In the genomic region with DNA sequence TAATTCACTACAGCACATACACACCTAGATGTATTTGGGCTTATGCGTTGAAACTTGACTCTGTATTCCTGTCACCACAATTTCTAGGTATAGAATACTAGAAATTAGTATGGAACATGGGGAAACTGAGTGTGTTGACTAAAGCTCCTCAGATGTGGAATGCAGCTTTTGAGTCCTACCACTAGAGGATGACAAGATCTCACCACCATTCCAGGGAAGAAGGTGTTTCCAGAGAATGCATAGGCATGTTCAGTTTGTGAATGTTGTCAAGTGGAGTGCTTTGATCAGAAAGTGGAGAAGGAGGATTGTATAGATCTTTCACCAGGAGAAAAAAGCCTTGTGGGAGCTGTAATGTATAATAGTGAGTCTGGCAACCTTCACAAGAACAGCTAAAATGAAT, we compare ENCODE assay signal across 17 mouse cellular contexts. TPM values are rescaled to one million over a fixed set of nuclear protein-coding genes. Genes with fewer than 3 reads are reported as not detected.
DNase-seq lines count a peak whose midpoint lies in the region; ATAC-seq and TF ChIP-seq lines count a peak whose summit lies in the region.
"Had no signal": no experiment of that assay in that cellular context is flagged by ENCODE, and none has a peak within 500 bp of the region (broad histone marks: within the 10 kb centered on the region; RNA-seq: fewer than 3 reads in every experiment).

No protein-coding gene starts in this region.

- no peak overlapping the region for H3K27ac ChIP-seq in heart, postnatal 0 days (ENCODE audit: low read depth)
- H3K27ac ChIP-seq in heart, embryonic 10.5 days: no peak overlapping the region
- no peak overlapping the region for H3K27ac ChIP-seq in liver, embryonic 14.5 days
- H3K27ac ChIP-seq: embryonic facial prominence, embryonic 13.5 days; hindbrain, embryonic 15.5 days; liver, embryonic 13.5 days had no signal

- no peak for TF ChIP-seq EP300 in heart, postnatal 0 days (IDR thresholded peaks at IDR 0.05; ENCODE audit: low read depth)
- TF ChIP-seq EP300 in liver, embryonic 14.5 days (IDR thresholded peaks at IDR 0.05; ENCODE audit: low read depth): no peak

- no peaks in the 10 kb centered on the region for H3K36me3 ChIP-seq in heart, postnatal 0 days (replicated peaks; ENCODE audit: control insufficient read depth, insufficient read depth, low read length)
- H3K36me3 ChIP-seq in heart, embryonic 10.5 days: no peaks in the 10 kb centered on the region
- no peaks in the 10 kb centered on the region for H3K36me3 ChIP-seq in liver, embryonic 14.5 days (replicated peaks; ENCODE audit: control insufficient read depth, insufficient read depth, low read depth)
- H3K36me3 ChIP-seq: embryonic facial prominence, embryonic 13.5 days; G1E; hindbrain, embryonic 15.5 days; liver, embryonic 13.5 days had no signal

- peak; percentile 50 for TF ChIP-seq CTCF in heart, postnatal 0 days (IDR thresholded peaks at IDR 0.05; ENCODE audit: low read depth)
- 0 out of 2 replicates have a peak, but pooled peaks have one; percentile 21 for TF ChIP-seq CTCF in liver, embryonic 14.5 days (IDR thresholded peaks at IDR 0.05; ENCODE audit: low read depth)

- H3K9me3 ChIP-seq in heart, postnatal 0 days (replicated peaks; ENCODE audit: control insufficient read depth, low read length): no peaks in the 10 kb centered on the region
- no peaks in the 10 kb centered on the region for H3K9me3 ChIP-seq in heart, embryonic 10.5 days
- H3K9me3 ChIP-seq in liver, embryonic 14.5 days (ENCODE audit: control insufficient read depth, low read length): no peaks in the 10 kb centered on the region
- H3K9me3 ChIP-seq: embryonic facial prominence, embryonic 13.5 days; G1E; hindbrain, embryonic 15.5 days; liver, embryonic 13.5 days had no signal

- no peak overlapping the region for H3K9ac ChIP-seq in heart, postnatal 0 days (replicated peaks; ENCODE audit: low read depth, low read length)
- H3K9ac ChIP-seq in liver, embryonic 14.5 days (replicated peaks): no peak overlapping the region
- H3K9ac ChIP-seq: embryonic facial prominence, embryonic 13.5 days; hindbrain, embryonic 15.5 days; liver, embryonic 13.5 days had no signal

- DNase-seq in heart, postnatal 0 days (ENCODE audit: low spot score): no peak
- no peak for DNase-seq in heart, embryonic 10.5 days (ENCODE audit: low spot score)
- no peak for DNase-seq in liver, embryonic 14.5 days (ENCODE audit: low read depth in 3 of 3, low spot score in 3 of 3)
- DNase-seq in liver: no peak
- DNase-seq in ES-CJ7 (ENCODE audit: low read depth, low spot score): peak; percentile 26
- peak; percentile 26 for DNase-seq in brain, adult 2 months (ENCODE audit: low read depth, low spot score)
- DNase-seq in adrenal gland, adult (ENCODE audit: inconsistent age in 2 of 2, low spot score in 1 of 2): no peak
- DNase-seq: adrenal gland, postnatal 10 days; cerebellum, adult 11-12 months; cerebellum, postnatal 36 days; gastrocnemius, postnatal 14 days; kidney, adult 18-20 months; kidney, postnatal 36 days; liver, embryonic 13.5 days had no signal

- 80% methylated on average over 1 of the region's 1 CpGs for WGBS in heart, postnatal 0 days
- WGBS in heart, embryonic 10.5 days: 84% methylated on average over 1 of the region's 1 CpGs
- WGBS in liver, embryonic 14.5 days (ENCODE audit: insufficient replicate concordance): 59% methylated on average over 1 of the region's 1 CpGs

- ATAC-seq in heart, postnatal 0 days (ENCODE audit: insufficient read depth, low read depth): no peak
- no peak for ATAC-seq in liver, embryonic 14.5 days (ENCODE audit: insufficient read depth)

- H3K4me1 ChIP-seq in heart, postnatal 0 days (ENCODE audit: control insufficient read depth, insufficient read depth): no peaks in the 10 kb centered on the region
- H3K4me1 ChIP-seq in heart, embryonic 10.5 days: no peaks in the 10 kb centered on the region
- no peaks in the 10 kb centered on the region for H3K4me1 ChIP-seq in liver, embryonic 14.5 days (replicated peaks; ENCODE audit: control insufficient read depth in 2 of 2, insufficient read depth in 2 of 2, low read length in 1 of 2)
- H3K4me1 ChIP-seq: hindbrain, embryonic 15.5 days; liver, embryonic 13.5 days had no signal

- no peak overlapping the region for H3K4me2 ChIP-seq in heart, postnatal 0 days (ENCODE audit: low read depth, low read length)
- H3K4me2 ChIP-seq in liver, embryonic 14.5 days (ENCODE audit: low read depth): no peak overlapping the region
- H3K4me2 ChIP-seq: embryonic facial prominence, embryonic 13.5 days; hindbrain, embryonic 15.5 days; liver, embryonic 13.5 days had no signal

- no peak overlapping the region for H3K4me3 ChIP-seq in heart, postnatal 0 days (ENCODE audit: low read depth, low read length)
- no peak overlapping the region for H3K4me3 ChIP-seq in heart, embryonic 10.5 days
- no peak overlapping the region for H3K4me3 ChIP-seq in liver, embryonic 14.5 days (ENCODE audit: insufficient read depth in 1 of 2, low read depth in 2 of 2, low read length in 2 of 2)
- H3K4me3 ChIP-seq: embryonic facial prominence, embryonic 13.5 days; hindbrain, embryonic 15.5 days; liver, embryonic 13.5 days had no signal

- no peaks in the 10 kb centered on the region for H3K27me3 ChIP-seq in heart, postnatal 0 days (ENCODE audit: control insufficient read depth, insufficient read depth, low read length)
- H3K27me3 ChIP-seq in heart, embryonic 10.5 days (ENCODE audit: insufficient read depth, poor library complexity, severe bottlenecking): no peaks in the 10 kb centered on the region
- H3K27me3 ChIP-seq in liver, embryonic 14.5 days (ENCODE audit: control insufficient read depth, insufficient read depth, low read length): no peaks in the 10 kb centered on the region
- H3K27me3 ChIP-seq: embryonic facial prominence, embryonic 13.5 days; hindbrain, embryonic 15.5 days; liver, embryonic 13.5 days had no signal

RNA-seq across cellular contexts. Expression of gene Vegfc, which starts 33.9 kb away (rescaled TPM):
- 10.5 and 13.8 TPM in 2 replicates for total RNA-seq in heart, postnatal 0 days (2014; rRNA removed; ENCODE audit: low replicate concordance)
- polyA plus RNA-seq in heart, postnatal 0 days (2015; fragmentation: Nextera tagmentation; extraction: Ambion mirVana): 7.0 and 7.6 TPM in 2 replicates
- 11.5 and 12.9 TPM in 2 replicates for polyA plus RNA-seq in heart, embryonic 10.5 days (2016; fragmentation: Nextera tagmentation; extraction: Ambion mirVana)
- polyA plus RNA-seq in liver, embryonic 14.5 days (2012; rRNA removed): 0.90 and 1.1 TPM in 2 replicates
- polyA plus RNA-seq in liver, embryonic 14.5 days (2014; fragmentation: Nextera tagmentation; extraction: Ambion mirVana): 1.4 and 1.5 TPM in 2 replicates
- polyA plus RNA-seq: G1E had no signal

Comparison
In these comparisons a context has a peak if more than half of its experiments do, and no peak if none do; other contexts are left out.
1. DNase-seq: peak in ES-CJ7 (single experiment) and brain, adult 2 months (single experiment); none in heart, postnatal 0 days (single experiment), heart, embryonic 10.5 days (single experiment), liver, embryonic 14.5 days (0 of 3), liver (single experiment) and adrenal gland, adult (0 of 2).